ENCODE assay signal across 25 mouse cellular contexts in genomic region chr9:41975968-41976367, GRCm38 (mm10).
"Had no signal": no experiment of that assay in that cellular context is flagged by ENCODE, and none has a peak within 500 bp of the region (broad histone marks: within the 10 kb centered on the region; RNA-seq: fewer than 3 reads in every experiment).

No protein-coding gene starts in this region.

- H3K9me3 ChIP-seq: hindbrain, embryonic 12.5 days; intestine, embryonic 15.5 days; limb, embryonic 10.5 days had no signal

- ATAC-seq: hindbrain, embryonic 16.5 days; inflammation-experienced regulatory T-cells, adult 6 months; intestine, embryonic 15.5 days; intestine, postnatal 0 days had no signal

- H3K4me3 ChIP-seq: gastrocnemius, adult 2 months; hindbrain, embryonic 10.5 days; hindbrain, embryonic 12.5 days; intestine, embryonic 15.5 days; layer of hippocampus, adult 2 months; left cerebral cortex, adult 2 months; limb, embryonic 10.5 days; limb, embryonic 12.5 days had no signal

- H3K27me3 ChIP-seq: hindbrain, embryonic 12.5 days; intestine, embryonic 15.5 days; limb, embryonic 12.5 days had no signal

- H3K4me1 ChIP-seq: hindbrain, embryonic 10.5 days; hindbrain, embryonic 12.5 days; intestine, embryonic 15.5 days had no signal

- H3K4me2 ChIP-seq: heart, embryonic 11.5 days; hindbrain, embryonic 12.5 days; hindbrain, embryonic 14.5 days; intestine, embryonic 15.5 days; limb, embryonic 12.5 days; liver, embryonic 11.5 days had no signal

- DNase-seq: gastrocnemius, adult 2 months; gastrocnemius, postnatal 10 days; gastrocnemius, postnatal 25 days; heart, adult 18-20 months; heart, postnatal 14 days; heart, postnatal 36 days; kidney, adult 18-20 months; kidney, adult 8-10 months; kidney, postnatal 10 days; kidney, postnatal 25 days; kidney, postnatal 4 days; liver had no signal

- H3K27ac ChIP-seq: gastrocnemius, adult 2 months; hindbrain, embryonic 10.5 days; hindbrain, embryonic 12.5 days; hindbrain, embryonic 14.5 days; intestine, embryonic 15.5 days; layer of hippocampus, adult 2 months; left cerebral cortex, adult 2 months; limb, embryonic 10.5 days; limb, embryonic 12.5 days had no signal

- H3K9ac ChIP-seq: hindbrain, embryonic 12.5 days; hindbrain, embryonic 14.5 days; intestine, embryonic 15.5 days; limb, embryonic 12.5 days had no signal
